Mouse (Mus musculus) olfactory bulb, adult 2 months (tissue): ENCODE measurements around the gene Schip1.

Experiments
- CTCF ChIP-seq: fragments of 200-500 bp; IDR thresholded peaks from 2 replicates; pipeline ENCODE4 v1.5.1; 2012; ENCODE audit warnings: low read depth, mild to moderate bottlenecking, low read length, moderate library complexity; ENCODE audit not compliant: insufficient read depth
- POLR2A ChIP-seq: fragments of 200-500 bp; IDR thresholded peaks from 2 replicates; pipeline ENCODE4 v1.6.1; 2012; ENCODE audit warnings: mild to moderate bottlenecking, low read depth, low read length, moderate library complexity; ENCODE audit not compliant: insufficient read depth

DNA sequence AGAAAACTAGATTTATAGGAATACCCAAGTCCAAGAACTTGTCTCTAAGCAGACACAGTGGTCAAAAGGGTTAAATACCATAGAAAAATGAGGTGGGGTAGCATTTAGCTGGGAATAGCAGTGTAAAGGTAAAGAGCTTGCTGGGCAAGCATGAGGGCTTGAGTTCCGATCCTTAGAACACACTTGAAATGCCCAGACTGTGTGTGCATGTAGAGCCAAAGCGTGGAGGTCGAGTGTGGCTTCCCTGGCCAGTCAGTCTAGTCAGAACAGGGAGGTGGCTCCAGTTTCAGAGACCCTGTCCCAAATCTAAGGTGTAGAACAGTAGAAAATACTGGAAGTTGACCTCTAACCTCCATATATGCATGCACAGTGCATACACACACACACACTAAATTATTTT, 418.9 kb downstream of the Schip1 start:
- TF ChIP-seq CTCF (no peak), POLR2A (no peak)
